Comparison of ENCODE assay signal across 9 mouse cellular contexts in the genomic region with DNA sequence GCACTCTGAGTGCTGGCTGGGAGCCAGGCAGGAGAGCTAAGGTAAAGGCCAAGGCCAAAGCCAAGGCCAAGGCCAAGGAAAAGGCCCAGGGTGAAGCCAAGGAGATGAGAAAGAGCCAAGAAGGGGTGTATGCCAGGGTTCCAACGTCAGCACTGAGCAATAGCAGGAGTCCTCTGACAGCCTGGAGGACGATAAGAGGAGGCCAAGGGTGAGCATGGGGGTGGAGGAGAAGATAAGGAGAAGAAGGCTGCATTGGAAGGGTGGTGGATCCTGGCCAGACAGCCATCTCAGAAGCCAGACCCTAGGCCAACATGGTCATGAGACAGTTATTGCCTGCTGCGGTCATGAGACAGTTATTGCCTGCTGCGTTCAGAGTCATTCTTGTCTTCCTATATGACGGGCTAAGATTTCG. TPM values are rescaled to one million over a fixed set of nuclear protein-coding genes. Genes with fewer than 3 reads are reported as not detected.
A peak's percentile ranks its signal among the peaks of the same experiment; 100 is the strongest.
DNase-seq lines count a peak whose midpoint lies in the region; ATAC-seq and TF ChIP-seq lines count a peak whose summit lies in the region.
"Had no signal": no experiment of that assay in that cellular context is flagged by ENCODE, and none has a peak within 500 bp of the region (broad histone marks: within the 10 kb centered on the region; RNA-seq: fewer than 3 reads in every experiment).

No protein-coding gene starts in this region.

- peak; percentile 9 for DNase-seq in kidney, adult 11 months
- no peak for DNase-seq in thymus, postnatal 4 days
- DNase-seq in T-cell, adult 2 months (ENCODE audit: low spot score) = no peak

- no peaks in the 10 kb centered on the region for H3K9me3 ChIP-seq in kidney, embryonic 16.5 days (ENCODE audit: low read length)
- no peaks in the 10 kb centered on the region for H3K9me3 ChIP-seq in heart, embryonic 16.5 days (replicated peaks; ENCODE audit: control insufficient read depth, low read length)
- H3K9me3 ChIP-seq in midbrain, embryonic 15.5 days = no peaks in the 10 kb centered on the region
- H3K9me3 ChIP-seq: forebrain, embryonic 15.5 days had no signal

- H3K36me3 ChIP-seq in kidney, embryonic 16.5 days (ENCODE audit: insufficient read depth, low read length) = no peaks in the 10 kb centered on the region
- H3K36me3 ChIP-seq in heart, embryonic 16.5 days (ENCODE audit: control insufficient read depth, insufficient read depth) = no peaks in the 10 kb centered on the region
- H3K36me3 ChIP-seq in midbrain, embryonic 15.5 days (replicated peaks) = no peaks in the 10 kb centered on the region
- H3K36me3 ChIP-seq: forebrain, embryonic 15.5 days had no signal

- 64% methylated on average over 6 of the region's 6 CpGs for WGBS in kidney, embryonic 16.5 days
- WGBS in bone marrow, adult 2 months = 62% methylated on average over 6 of the region's 6 CpGs
- WGBS in heart, embryonic 16.5 days = 57% methylated on average over 6 of the region's 6 CpGs
- WGBS in midbrain, embryonic 15.5 days = 95% methylated on average over 6 of the region's 6 CpGs

- H3K27ac ChIP-seq in kidney, embryonic 16.5 days (ENCODE audit: low read length) = no peak overlapping the region
- peak overlapping the region; percentile 79 for H3K27ac ChIP-seq in bone marrow, adult 2 months (ENCODE audit: control insufficient read depth, insufficient read depth, low read depth, low read length, poor library complexity)
- H3K27ac ChIP-seq in heart, embryonic 16.5 days (ENCODE audit: low read length) = no peak overlapping the region
- no peak overlapping the region for H3K27ac ChIP-seq in midbrain, embryonic 15.5 days
- H3K27ac ChIP-seq: forebrain, embryonic 15.5 days had no signal

- TF ChIP-seq CTCF in bone marrow, adult 2 months (IDR thresholded peaks at IDR 0.05; ENCODE audit: control insufficient read depth, insufficient read depth, low read length) = no peak

- no peak overlapping the region for H3K4me3 ChIP-seq in kidney, embryonic 16.5 days (ENCODE audit: low read length)
- H3K4me3 ChIP-seq in bone marrow, adult 2 months (replicated peaks; ENCODE audit: control insufficient read depth, low read depth, low read length) = no peak overlapping the region
- no peak overlapping the region for H3K4me3 ChIP-seq in heart, embryonic 16.5 days (ENCODE audit: low read length)
- H3K4me3 ChIP-seq in midbrain, embryonic 15.5 days = no peak overlapping the region
- H3K4me3 ChIP-seq: forebrain, embryonic 15.5 days had no signal

- no peak overlapping the region for H3K9ac ChIP-seq in kidney, embryonic 16.5 days (replicated peaks; ENCODE audit: low read length)
- no peak overlapping the region for H3K9ac ChIP-seq in heart, embryonic 16.5 days (ENCODE audit: low read length)
- no peak overlapping the region for H3K9ac ChIP-seq in midbrain, embryonic 15.5 days
- H3K9ac ChIP-seq: forebrain, embryonic 15.5 days had no signal

- TF ChIP-seq POLR2A in bone marrow, adult 2 months (IDR thresholded peaks at IDR 0.05; ENCODE audit: borderline replicate concordance, control insufficient read depth, low read depth, low read length) = no peak

- no peak for ATAC-seq in kidney, embryonic 16.5 days (ENCODE audit: low FRiP score, low TSS enrichment)
- peak; percentile 55; the same call in 1 of the 2 replicates for ATAC-seq in heart, embryonic 16.5 days (replicated peaks; ENCODE audit: extremely low read depth, insufficient read depth, low FRiP score)
- peak; percentile 96 for ATAC-seq in megakaryocyte progenitor cell, adult 5-6 weeks (replicated peaks; ENCODE audit: poor library complexity)
- ATAC-seq in midbrain, embryonic 15.5 days (replicated peaks) = no peak
- ATAC-seq: forebrain, embryonic 15.5 days had no signal

- no peaks in the 10 kb centered on the region for H3K4me1 ChIP-seq in kidney, embryonic 16.5 days (ENCODE audit: insufficient read depth, low read length)
- H3K4me1 ChIP-seq in bone marrow, adult 2 months (ENCODE audit: control insufficient read depth, insufficient read depth, low read length) = peaks cover 9% of the 10 kb centered on the region
- peaks cover 11% of the 10 kb centered on the region for H3K4me1 ChIP-seq in heart, embryonic 16.5 days (ENCODE audit: control insufficient read depth, insufficient read depth, low read length)
- H3K4me1 ChIP-seq in midbrain, embryonic 15.5 days = no peaks in the 10 kb centered on the region
- H3K4me1 ChIP-seq: forebrain, embryonic 15.5 days had no signal

- H3K4me2 ChIP-seq in kidney, embryonic 16.5 days (replicated peaks; ENCODE audit: low read depth, low read length) = no peak overlapping the region
- no peak overlapping the region for H3K4me2 ChIP-seq in heart, embryonic 16.5 days (ENCODE audit: low read depth, low read length)
- H3K4me2 ChIP-seq in midbrain, embryonic 15.5 days = no peak overlapping the region
- H3K4me2 ChIP-seq: forebrain, embryonic 15.5 days had no signal

- no peaks in the 10 kb centered on the region for H3K27me3 ChIP-seq in kidney, embryonic 16.5 days (ENCODE audit: insufficient read depth, low read length)
- H3K27me3 ChIP-seq in heart, embryonic 16.5 days (ENCODE audit: control insufficient read depth, insufficient read depth, low read length) = no peaks in the 10 kb centered on the region
- no peaks in the 10 kb centered on the region for H3K27me3 ChIP-seq in midbrain, embryonic 15.5 days (replicated peaks)
- H3K27me3 ChIP-seq: forebrain, embryonic 15.5 days had no signal

RNA-seq across cellular contexts. Expression of a gene that starts 43.4 kb away (rescaled TPM):
- 17.4 and 18.7 TPM in 2 replicates for polyA plus RNA-seq in kidney, embryonic 16.5 days (2015; fragmentation: Nextera tagmentation; extraction: Ambion mirVana)
- 97.6 and 124 TPM in 2 replicates for polyA plus RNA-seq in bone marrow, adult 2 months (2011; ENCODE audit: insufficient read depth, insufficient read length, low replicate concordance, missing spikeins)
- 9.4 and 10.2 TPM in 2 replicates for polyA plus RNA-seq in heart, embryonic 16.5 days (2015; fragmentation: Nextera tagmentation; extraction: Ambion mirVana)
- total RNA-seq in megakaryocyte progenitor cell, adult 5-6 weeks (2015) = 94.3 and 99.4 TPM in 2 replicates
- 77.3 and 87.7 TPM in 2 replicates for total RNA-seq in megakaryocyte progenitor cell, adult 5-6 weeks (2017)
- polyA plus RNA-seq in midbrain, embryonic 15.5 days (2015; fragmentation: Nextera tagmentation; extraction: Ambion mirVana) = 146 and 148 TPM in 2 replicates

Comparison
In these comparisons a context has a peak if more than half of its experiments do, and no peak if none do; other contexts are left out.
1. ATAC-seq: peak in heart, embryonic 16.5 days (single experiment) and megakaryocyte progenitor cell, adult 5-6 weeks (single experiment); none in kidney, embryonic 16.5 days (single experiment) and midbrain, embryonic 15.5 days (single experiment).